ENCODE assay signal across 16 mouse cellular contexts in genomic region chr13:96967822-96968221, GRCm38 (mm10). TPM values are rescaled to one million over a fixed set of nuclear protein-coding genes. Genes with fewer than 3 reads are reported as not detected.
"Had no signal": no experiment of that assay in that cellular context is flagged by ENCODE, and none has a peak within 500 bp of the region (broad histone marks: within the 10 kb centered on the region; RNA-seq: fewer than 3 reads in every experiment).

No protein-coding gene starts in this region.

- DNase-seq: lung, adult 18-20 months; midbrain, embryonic 14.5 days; retina, postnatal 1 day; right cerebral cortex, adult 18-20 months; right cerebral cortex, postnatal 25 days; thymus, adult 18-20 months; thymus, postnatal 25 days; thymus, postnatal 4 days had no signal

- H3K4me1 ChIP-seq: midbrain, embryonic 10.5 days; midbrain, embryonic 12.5 days; neural tube, embryonic 13.5 days; neural tube, embryonic 15.5 days had no signal

- ATAC-seq: midbrain, embryonic 16.5 days had no signal

- H3K27ac ChIP-seq: midbrain, embryonic 10.5 days; midbrain, embryonic 12.5 days; neural tube, embryonic 13.5 days; neural tube, embryonic 15.5 days had no signal

- H3K9me3 ChIP-seq: midbrain, embryonic 10.5 days; midbrain, embryonic 12.5 days; neural tube, embryonic 13.5 days; neural tube, embryonic 15.5 days had no signal

- H3K4me3 ChIP-seq: midbrain, embryonic 10.5 days; midbrain, embryonic 12.5 days; myocyte; neural tube, embryonic 13.5 days; neural tube, embryonic 15.5 days had no signal

- H3K9ac ChIP-seq: lung, embryonic 14.5 days; midbrain, embryonic 12.5 days; neural tube, embryonic 13.5 days; neural tube, embryonic 15.5 days had no signal

- H3K36me3 ChIP-seq: midbrain, embryonic 10.5 days; midbrain, embryonic 12.5 days; neural tube, embryonic 13.5 days; neural tube, embryonic 15.5 days had no signal

- H3K27me3 ChIP-seq: midbrain, embryonic 12.5 days; neural tube, embryonic 13.5 days; neural tube, embryonic 15.5 days had no signal

RNA-seq across cellular contexts. Expression of gene Gcnt4, which starts 43.3 kb away (rescaled TPM):
- total RNA-seq: megakaryocyte-erythroid progenitor cell, adult 5-6 weeks had no signal
